Mouse (Mus musculus) lung, postnatal 4 days (tissue): Measurements from ENCODE around the gene Ramp1.

ENCODE experiments used
- DNase-seq, 2 experiments: peaks; one replicate each; pipeline ENCODE4 v3.0.0; 2021

Ramp1 gene

DNA sequence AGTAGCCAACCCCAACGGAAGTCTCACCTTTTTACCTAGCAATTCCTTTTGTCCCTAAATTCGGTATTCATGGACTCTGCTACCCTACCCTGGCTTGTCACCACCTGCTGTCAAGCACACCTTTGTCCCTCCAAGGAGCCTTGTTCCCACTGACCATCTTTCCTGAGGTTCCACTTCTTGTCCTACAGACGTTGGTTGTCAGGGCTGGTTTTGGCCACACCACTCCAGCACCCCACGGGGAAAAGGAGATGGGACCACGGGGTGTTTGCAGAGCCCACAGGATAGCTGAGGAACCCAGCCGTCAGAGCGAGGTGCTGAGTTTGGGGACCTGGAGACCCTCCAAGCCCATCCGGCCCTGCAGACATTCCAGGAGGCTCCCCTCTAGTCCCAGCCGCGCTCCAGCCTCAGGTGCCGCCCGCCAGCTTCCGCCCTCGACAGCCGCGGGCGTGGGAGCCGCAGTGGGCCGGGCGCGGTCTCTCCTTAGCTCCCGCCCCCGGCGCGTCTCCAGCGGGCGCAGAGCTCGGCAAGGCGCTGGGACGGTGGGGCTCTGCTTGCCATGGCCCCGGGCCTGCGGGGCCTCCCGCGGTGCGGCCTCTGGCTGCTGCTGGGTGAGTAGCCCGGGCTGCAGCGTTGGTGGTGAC, at the start of gene Ramp1:
TSS of gene Ramp1 (plus strand) at position 290 of the 641 bp plus-strand sequence.
- DNase-seq = peak; percentile 72 to 78

DNA sequence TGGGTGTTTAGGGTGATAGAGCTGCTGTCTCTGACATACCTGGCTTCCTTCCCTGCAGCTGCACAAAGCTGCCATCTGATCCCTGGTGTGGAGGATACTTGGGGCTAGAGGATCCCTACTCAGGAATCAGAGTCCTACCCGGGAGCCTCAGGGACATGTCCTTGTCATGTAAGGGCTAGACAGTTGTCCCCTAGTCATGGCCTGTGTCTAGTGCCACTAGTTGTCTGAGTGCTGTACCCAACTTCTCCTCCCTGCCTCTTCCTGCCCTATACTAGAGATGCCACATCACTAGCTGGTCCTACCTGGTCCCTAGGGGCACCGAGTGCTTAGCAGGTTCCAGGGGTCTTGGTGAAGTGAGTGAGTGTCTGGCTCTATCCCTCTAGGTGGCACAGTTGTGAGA, 42.6 kb upstream of the Ramp1 start:
- DNase-seq = no peak

DNA sequence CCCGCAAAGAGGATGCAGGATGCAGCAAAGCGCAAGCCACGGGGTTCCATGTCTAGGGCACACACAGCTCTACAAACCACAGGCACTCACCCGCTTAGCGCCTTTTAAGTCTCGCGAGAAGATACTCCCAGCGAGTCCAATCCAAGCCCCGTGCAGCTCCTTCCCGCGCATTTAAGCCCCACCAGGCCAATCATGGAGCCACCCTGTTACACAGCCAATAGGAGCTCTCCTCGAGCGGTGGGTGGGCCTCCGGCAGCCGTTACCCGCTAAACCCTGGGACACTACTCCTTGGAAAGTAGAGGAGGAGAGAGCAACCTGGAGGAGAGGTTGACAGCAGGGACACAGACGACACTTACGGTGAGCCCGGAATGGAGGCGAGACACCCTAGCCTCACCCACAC, 34.8 kb upstream of the Ramp1 start, which contains the start of gene Rbm44:
TSS of gene Rbm44 (plus strand) at position 277 of the 400 bp plus-strand sequence.
- DNase-seq = no peak

DNA sequence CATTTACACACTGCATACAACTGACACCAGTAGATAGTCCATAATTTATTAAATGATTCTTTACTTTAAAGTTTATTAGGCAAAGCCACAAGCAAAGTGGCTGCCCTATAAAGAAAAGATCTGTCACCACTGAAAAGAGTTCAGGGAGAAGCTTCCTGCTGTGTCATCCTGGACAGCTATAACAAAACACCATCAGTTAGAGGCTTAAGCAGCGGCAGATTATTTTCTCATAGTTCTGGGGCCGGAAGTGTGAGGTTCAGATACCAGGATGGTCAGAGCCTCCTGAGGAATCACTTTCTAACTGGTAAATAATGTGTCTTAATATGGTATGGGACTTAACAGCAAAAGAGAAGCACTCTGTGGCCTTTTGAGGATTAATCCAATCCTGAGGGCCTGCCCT, 28.1 kb upstream of the Ramp1 start:
- DNase-seq = no peak

DNA sequence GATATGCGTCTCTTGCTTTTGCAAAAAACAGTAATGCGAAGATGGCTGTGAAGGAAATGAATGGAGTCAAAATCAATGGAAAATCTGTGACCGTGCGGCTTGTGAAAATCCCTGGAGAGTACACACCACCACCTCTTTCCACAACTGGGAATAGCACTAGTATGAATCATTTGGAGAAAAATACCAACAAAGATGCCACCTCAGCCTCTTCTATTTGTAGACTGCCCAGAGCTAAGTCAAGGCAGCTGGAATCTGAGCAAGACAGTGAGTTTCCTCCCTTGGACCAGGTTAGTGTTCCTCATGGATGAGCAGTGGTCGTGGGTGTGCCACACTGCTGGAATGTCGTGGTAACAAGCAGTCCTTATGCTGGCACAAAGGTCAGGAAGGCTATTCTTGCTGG, 12.8 kb upstream of the Ramp1 start:
- DNase-seq = no peak

DNA sequence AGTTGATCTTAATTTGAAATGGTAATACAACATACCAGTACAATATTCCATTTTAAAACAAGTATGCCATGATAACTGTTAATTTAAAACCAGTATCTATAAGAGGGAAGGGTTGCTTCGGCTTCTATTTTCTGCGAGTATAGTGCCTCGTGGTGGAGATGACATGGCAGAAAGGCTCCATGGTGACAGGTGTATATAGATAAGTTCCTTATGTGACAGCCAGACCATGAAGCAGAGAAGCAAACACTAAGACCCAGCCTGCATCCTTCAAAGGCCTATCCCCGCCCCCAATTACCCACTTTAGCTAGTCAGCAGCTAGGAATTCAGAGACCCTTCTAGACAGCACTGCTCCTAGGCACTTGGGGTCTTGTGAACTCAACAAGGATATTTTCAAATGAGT, 10.5 kb upstream of the Ramp1 start:
- DNase-seq = no peak

DNA sequence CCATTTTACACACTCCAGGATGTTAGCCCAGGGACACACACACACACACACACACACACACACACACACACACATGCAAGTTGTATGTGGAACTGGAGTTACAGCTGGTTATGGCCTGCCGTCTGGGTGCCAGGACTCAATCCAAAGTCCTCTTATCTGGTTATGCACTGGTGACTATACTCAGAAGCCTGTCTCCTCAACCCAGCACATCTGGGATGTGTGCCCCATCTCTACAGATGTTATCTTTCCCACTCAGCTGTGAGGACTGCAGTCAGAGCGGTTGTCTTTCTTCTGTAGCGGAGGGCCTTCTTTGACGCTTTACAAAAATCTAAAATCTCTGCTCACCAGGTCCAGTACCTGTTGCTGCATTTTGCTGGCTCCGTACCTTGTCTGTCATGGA, 4.8 kb upstream of the Ramp1 start:
- DNase-seq = no peak

DNA sequence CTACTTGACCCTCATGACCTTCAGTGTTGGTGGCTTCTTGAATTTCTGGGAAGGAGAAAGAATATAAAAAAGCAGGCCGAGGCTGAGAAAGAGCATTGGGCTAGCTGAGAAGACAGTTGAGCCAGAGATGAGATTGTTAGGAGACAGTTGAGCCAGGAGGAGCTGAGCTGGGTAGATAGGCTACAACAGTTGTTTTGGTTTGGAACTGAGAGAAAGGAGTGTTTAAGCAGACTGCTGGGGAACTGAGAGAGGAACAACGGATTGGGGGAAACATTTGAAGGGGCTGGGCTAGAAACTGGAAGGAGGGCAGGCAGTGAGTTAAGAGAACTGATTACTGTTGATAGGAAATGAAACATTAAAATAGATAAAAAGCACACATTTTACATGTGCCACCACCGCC, 3.6 kb upstream of the Ramp1 start:
- DNase-seq = no peak

DNA sequence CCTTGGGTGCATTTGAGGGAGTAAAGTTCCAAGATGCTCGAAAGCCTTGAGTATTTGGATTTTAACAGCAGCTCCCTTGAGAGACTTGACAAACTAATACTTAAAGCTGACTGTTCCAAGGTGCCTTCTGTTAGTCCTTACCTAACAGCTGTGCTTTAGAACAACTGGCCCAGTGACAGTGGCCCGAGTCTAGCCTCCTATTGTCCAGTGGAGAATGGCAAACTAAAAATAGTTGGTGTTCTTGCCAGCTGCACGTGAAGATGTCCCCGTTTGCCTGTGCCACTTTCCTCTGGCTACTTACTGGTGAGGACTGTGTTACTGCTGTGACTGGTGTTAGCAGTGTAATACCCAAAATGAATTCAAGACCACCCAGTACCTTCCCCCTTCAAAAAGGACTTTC, 2.8 kb upstream of the Ramp1 start:
- no peak for DNase-seq

DNA sequence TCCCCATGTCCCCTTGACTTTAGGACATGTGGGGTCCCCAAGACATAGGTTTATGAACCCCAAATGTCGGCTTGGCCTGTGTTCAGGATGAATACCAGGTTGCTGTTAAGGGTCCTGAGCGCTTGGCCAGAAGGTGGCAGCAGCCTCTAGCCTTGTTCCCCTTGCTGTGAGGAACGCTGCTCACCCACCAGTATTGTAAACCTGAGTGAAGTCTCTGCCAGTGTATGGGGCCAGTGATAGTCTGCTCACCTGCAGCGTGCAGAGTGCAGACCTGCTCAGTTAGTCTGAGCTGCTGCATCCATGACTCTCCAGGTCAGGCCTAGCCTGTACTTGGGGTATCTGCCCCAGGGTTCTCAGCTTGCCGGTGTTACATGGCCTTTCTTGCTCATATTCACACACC, 536 bp upstream of the Ramp1 start:
- peak; percentile 73 to 84 for DNase-seq

DNA sequence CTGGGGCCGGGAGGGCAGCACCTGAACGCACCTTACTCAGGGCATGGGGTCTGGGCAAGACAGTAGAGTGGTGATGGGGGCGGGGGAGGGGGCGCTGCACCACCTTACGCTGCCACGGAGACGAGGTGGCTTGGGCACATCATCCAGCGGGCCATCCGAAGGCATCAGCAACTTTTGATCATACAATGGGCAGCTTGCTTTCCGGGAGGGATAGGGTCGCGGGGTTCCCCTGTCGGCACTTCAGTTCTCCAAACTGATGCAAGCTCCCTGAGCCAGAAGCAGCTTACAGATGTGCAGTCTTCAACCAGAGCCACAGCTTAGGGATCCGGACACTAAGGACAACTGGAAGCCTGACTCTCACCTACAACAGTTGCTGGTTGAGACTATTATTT, 548 bp downstream of the Ramp1 start:
- DNase-seq = no peak

DNA sequence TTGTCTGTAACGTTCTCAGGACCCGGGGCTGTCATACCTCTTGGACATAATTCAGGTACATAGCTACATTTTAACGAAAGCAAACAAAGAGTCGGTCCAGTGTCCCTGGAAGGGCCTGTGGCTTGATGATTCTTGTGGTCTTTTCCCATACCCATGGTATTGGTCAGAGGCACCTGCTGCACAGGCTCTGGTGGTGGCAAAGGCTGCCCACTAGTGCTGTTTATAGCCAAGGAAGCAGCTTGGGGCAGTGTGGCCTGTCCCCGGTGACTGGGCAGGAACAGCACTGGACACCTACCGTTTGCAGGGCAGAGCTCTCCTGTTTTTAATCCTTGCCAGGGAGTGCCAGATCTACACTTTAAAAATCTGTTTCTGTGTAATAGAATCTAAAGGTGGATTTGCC, 1.1 kb downstream of the Ramp1 start:
- no peak for DNase-seq

DNA sequence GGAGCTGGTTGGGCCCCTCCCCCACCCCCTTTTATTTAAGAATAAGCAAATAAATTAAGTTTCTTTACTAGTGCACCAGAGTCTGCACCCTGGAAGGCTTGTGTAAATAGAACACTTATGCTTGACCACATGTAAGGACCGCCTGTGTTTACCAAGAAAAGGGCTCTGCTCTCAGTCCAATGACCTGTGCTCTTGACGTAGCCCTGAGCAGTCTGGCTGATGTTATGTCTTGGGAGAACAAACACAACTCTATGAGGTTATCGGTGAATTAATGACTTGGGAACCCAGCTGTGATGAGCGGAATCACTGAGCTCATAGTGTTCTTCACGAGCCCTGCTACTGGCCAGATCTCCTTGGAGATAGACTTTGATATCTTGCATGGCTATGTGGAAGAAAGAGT, 1.6 kb downstream of the Ramp1 start:
- peak; percentile 31 to 61 for DNase-seq

DNA sequence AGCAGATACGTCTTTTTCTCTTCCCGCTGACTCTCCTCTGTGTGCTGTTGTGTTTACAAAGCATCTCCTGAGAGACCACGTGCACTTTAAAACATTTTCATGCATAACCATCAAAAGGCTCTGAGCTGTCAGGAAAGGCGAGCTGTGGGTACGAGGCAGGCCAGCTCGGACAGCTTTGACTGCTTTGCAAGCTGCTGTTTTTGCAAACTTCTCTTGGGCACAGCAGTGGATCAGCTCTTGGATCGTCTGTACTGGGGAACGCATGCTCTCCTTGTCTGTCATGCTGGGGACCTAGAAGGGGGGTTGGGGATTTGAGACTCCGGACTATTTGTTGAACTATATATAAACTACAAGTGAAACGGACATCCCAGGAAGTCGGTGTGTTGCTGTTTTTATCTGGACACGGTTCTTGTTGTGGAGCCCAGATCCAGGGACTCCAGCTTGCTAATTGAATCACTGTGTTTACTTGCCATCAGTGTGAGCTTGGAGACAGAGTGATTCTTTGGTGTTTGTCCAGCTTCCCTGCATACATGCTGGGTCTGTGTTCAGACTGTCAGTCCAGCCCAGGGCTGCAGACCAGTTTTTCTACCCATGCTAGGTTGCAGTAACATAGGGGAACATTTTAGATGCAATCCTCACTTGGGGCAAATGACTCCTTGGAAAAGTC, 2.3 kb downstream of the Ramp1 start:
- DNase-seq = peak in 1 of 2 experiments; percentile 41

DNA sequence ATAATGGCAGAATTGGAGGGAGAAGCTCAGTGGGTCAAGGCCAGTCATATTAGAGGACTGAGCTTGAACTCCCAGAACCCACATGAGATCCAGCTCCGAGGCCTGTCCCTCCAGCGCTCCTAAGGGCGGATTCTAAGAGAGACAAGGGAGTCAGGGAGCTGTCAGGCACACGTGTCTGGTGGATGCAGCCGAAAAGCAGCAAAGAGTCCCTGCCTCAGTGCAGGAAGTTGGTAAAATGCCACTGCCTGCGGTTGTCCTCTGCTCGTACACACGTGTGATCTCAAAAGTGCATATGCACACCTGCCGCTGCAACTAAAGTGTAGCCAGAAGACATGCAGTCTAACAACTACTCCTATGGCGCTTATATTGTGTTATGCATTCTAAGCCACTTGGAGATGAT, 3.7 kb downstream of the Ramp1 start:
- DNase-seq = no peak

DNA sequence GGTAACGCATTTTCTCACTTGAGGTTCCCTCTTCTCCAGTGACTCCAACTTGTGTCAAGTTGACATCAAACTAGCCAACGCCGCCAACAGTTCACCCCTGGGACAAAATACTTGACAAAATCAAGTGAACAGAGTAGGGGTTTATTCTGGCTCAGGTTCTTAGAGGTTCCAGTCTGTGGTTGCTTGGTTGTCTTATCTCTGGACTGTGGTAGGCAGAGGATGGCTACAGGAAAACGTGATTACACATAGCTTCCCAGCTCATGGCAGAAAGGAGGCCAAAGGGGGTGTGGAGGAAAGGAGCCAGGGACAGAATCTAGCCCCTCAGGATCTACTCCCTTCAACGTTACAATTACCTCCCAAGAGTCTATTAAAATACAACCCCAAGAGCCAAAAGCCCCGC, 7.1 kb downstream of the Ramp1 start:
- DNase-seq = no peak

DNA sequence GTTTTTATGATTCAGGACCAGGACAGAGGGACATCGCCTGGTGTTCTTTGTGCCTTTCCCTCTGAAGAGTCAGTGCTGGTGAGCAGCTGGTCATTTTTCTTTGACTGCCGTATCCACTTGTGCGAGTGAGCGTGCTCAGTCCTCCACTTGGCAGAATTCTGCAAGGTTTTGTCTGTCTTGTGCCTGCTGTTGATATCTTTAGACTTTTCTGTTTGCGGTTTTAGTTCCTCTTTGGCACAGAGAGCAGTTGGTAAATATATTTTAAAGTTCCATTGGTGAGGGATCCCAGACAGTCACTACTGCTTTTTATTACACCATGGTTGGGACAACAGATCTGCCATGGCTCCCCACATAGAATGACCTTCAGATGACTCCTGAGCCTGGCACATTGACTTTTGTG, 7.7 kb downstream of the Ramp1 start:
- DNase-seq = no peak

DNA sequence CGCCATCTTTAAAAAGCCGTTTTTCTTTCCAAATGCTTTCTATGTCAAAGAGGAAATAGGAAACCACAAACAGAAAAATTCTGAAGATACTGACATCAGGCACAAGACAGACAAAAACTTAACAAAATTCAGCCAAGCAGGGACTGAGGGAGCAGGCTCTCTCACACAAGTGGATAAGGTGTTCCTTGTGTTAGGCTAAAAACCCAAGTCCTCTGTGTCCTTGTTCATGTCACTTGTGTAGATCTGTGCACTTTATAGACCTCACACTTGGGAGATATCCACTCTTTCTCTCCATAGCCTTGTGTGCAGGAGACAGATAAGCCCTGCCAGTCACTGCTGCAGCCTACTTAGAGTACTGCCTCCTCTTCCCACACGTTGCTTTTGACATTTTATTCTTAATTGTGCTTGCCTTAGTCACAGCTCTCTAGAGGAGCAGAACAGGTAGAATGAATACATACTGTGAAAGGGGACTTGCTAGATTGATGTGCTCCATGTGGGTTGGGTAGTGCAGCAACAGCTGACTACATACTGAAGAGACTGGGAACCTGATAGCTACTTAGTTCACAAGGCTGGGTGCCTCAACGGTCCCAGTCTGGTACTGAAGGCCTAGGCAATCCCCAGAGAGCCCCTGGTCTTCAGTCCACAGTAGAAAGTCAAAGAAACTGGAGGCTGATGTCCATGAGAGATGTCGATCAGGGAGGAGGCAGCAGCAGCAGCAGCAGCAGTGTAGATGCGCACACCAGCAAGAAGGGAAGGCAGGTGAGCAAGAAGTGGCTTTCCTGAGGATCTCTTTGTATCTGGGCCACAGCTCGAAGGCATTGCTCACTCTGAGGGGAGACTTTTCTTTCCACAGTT, 8.4 kb downstream of the Ramp1 start:
- DNase-seq = no peak

DNA sequence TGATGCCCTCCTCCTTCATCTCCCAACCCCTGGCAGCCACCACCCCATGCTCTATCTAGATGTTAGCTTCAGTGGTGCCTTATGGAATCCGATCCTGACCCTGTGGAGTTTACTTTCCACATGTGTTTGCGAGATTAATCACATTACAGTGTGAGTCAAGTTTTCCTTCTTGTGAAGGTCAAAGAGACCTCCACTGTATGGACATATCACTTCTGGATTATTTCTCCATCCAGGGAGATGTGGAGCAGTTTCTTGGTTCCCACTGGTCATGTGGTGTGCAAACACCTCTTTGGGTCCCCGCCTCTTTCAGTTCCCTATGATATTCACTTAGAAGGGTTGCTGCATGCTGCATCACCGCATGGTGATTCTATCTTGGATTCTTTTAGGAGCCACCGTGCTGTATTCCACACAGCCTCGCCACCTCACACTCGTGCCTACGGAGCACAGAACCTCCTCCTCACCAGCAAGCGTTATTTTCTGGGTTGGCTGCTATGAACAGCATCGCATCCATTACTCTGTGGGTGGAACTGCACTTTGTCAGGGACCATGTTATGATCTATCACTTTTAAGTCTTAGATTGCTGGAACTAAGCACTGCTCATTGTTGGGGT, 9.3 kb downstream of the Ramp1 start:
- no peak for DNase-seq

DNA sequence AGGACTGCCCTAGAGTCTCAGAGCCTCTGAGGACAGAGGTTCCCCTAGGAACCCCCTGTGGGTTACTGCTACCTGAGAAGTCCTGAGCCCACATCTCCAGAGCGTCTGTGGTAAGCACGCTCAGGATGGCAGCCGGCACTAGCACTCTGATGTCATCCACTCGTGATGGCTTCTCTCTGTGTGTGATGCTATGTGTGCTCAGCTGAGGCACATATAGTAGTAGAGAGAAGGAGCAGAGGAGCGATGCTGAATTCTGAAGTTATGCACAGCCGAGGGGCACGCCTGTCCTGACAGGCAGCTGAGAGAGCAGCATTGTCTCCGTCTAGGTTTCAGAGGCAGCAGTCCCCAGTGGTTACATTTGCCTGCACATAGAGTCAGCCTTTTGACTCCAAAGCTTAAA, 12.6 kb downstream of the Ramp1 start:
- DNase-seq = no peak

DNA sequence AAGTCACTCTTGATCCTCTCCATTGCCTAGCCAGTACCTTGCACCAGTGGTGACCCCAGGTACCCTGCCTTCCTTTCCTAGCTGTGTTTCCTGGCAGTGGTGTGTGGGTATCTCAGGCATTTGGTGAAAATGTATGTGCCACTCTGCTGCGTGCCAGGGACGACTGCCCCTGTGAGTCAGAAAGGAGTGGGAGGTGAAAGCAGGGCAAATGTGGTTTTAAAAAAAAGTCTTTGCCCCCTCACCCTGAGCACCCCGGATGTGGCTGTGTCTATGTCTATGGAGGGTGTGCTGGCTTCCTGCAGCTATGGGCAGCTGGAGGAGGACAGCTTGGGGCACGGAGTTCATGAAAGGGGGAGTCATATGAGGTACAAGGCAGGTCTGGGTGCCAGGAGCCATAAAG, 13.6 kb downstream of the Ramp1 start:
- no peak for DNase-seq

DNA sequence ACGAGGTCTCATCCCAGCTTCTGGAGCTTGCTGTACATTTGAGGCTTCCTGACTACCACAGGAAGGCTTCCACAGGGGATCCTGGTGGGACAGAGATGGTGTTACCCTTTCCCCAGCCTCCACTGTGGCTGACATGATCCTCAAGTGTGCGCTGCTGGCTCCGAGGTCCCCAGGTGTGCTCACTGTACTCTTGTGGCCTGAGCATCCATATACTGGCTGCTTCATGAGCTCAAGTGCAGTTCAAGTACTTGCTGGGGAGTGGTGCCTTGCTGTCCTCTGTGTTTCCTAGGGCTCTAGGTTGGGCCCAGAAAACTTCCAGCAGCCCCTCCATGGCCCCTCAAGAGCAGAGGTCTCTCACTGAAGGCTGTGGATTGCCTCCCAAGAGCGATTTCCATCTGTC, 14.1 kb downstream of the Ramp1 start:
- DNase-seq = no peak

DNA sequence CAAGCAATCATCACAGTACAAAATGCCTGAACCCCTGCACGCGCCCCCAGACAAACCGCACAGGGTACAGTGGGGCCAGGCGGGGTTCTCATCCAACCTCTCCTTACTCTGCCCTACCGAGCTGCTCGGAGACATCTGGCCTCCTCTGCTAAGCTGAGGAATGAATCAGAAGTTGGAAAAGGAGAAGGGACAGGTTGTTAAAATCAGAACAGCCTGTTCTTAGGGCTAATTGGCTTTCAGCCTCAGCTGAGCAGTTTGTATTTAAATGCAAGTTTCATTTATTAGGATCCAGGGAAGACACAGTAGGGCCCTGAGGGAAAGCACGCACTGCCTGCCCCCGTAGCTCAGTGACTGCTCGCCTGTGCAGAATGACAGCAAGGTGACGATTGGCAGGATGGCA, 20.2 kb downstream of the Ramp1 start:
- no peak for DNase-seq

DNA sequence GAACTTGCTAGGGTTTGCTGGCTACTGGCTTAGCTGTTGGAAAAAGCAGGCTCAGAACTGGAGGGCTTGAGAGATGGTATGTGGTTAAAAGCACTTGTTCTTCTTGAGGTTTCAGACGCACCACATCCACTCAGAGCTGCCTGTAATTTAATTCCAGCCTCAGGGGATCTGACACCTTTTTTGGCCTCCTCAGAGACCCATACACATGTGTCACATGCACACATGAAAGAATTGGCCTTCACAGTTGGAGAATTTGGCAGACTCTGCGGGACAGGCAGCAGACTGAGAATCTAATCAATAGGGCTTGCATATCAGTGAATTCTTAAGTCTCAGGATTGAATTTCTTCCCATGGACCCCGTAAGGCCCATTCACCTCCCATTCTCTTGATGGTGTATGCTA, 21.5 kb downstream of the Ramp1 start:
- DNase-seq = no peak
